Mouse (Mus musculus) liver, postnatal 0 days (tissue): ENCODE measurements at regions not wholly inside any gene's neighbourhood (a gene's known extent, or its start where the extent isn't known, plus 50 kb on each side); places are given as distances from the start of the nearest gene placed in this dataset.

Experiments
- CTCF ChIP-seq: sonication (generic); IDR thresholded peaks from 2 replicates; pipeline ENCODE4 v1.5.1; 2016; ENCODE audit warnings: antibody characterized with exemption, low read depth
- EP300 ChIP-seq: IDR thresholded peaks from 2 replicates; pipeline ENCODE4 v1.6.1; 2016; ENCODE audit warnings: antibody characterized with exemption, low read depth, mild to moderate bottlenecking

DNA sequence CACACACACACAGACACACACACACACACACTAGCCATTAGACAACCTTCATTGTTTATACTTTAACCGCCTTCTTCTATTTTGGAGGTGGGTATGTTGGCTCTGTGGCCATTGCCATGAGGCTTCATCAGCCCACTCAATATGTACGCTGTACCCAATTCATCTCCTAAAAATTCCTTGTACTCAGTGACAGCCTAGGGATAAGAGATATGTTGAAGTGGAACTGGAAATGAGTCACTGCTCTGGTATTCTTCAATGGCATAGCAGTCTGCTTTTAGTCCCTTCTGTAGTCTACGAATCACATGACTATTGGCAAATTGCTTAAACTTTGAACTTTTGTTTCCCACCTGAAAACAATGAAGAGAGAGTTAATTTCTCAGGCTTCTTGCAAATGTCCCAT is 349.6 kb upstream of the Got2 start:
- no peak for TF ChIP-seq CTCF
- TF ChIP-seq EP300, result no peak
